Mouse (Mus musculus): Measurements from ENCODE around the gene A030014E15Rik. TPM values are rescaled to one million over a fixed set of nuclear protein-coding genes. Genes with fewer than 3 reads are reported as not detected.

The A030014E15Rik gene
- total RNA-seq, 2 experiments from 2014 or later = not detected

DNA sequence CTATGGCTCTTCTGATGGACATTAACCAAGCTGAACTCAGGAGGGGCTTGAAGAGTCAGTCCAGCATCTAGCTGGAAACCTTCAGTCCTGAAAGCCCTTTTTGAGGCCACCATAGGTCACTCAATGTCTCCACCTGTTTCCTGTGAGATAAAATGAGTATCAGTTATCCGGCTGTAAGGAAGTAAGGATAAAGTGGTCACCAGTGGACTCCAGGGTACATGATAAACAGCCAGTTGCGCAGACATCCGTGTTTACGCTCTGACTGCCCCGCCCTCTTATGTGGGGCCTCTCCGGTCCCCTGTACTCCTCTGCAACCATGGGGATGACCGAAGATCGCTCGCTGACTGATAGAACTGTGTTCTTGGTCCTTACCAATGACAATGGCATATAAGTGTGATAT is 49.6 kb downstream of the A030014E15Rik start:
- no peak for ATAC-seq (replicated peaks; ENCODE audit: low FRiP score, poor library complexity, severe bottlenecking)

Other genes starting within 250 kb of the A030014E15Rik start
- 270 and 279 TPM in 2 replicates for gene Mff, start 200.0 kb upstream of the A030014E15Rik start, total RNA-seq (2015; ENCODE audit: low replicate concordance)
- 328 and 353 TPM in 2 replicates for gene Mff, start 200.0 kb upstream of the A030014E15Rik start, total RNA-seq (2017; ENCODE audit: low replicate concordance)
- not detected in 2 replicates for gene Tm4sf20, start 156.5 kb upstream of the A030014E15Rik start, total RNA-seq (2015; ENCODE audit: low replicate concordance)
- not detected in 2 replicates for gene Tm4sf20, start 156.5 kb upstream of the A030014E15Rik start, total RNA-seq (2017; ENCODE audit: low replicate concordance)
- gene Gm47791, start 153.7 kb upstream of the A030014E15Rik start, total RNA-seq (2015; ENCODE audit: low replicate concordance) = not detected in 2 replicates
- not detected in 2 replicates for gene Gm47791, start 153.7 kb upstream of the A030014E15Rik start, total RNA-seq (2017; ENCODE audit: low replicate concordance)
- 19.9 and 20.0 TPM in 2 replicates for gene Agfg1, start 85.4 kb upstream of the A030014E15Rik start, total RNA-seq (2015; ENCODE audit: low replicate concordance)
- 13.4 and 20.8 TPM in 2 replicates for gene Agfg1, start 85.4 kb upstream of the A030014E15Rik start, total RNA-seq (2017; ENCODE audit: low replicate concordance)
- 1.3 TPM in 1 of 2 replicates, not detected in the other for gene A030005L19Rik, start 11.6 kb upstream of the A030014E15Rik start, total RNA-seq (2015; ENCODE audit: low replicate concordance)
- not detected in 2 replicates for gene A030005L19Rik, start 11.6 kb upstream of the A030014E15Rik start, total RNA-seq (2017; ENCODE audit: low replicate concordance)
- not detected in 2 replicates for gene Gm6217, start 6.5 kb downstream of the A030014E15Rik start, total RNA-seq (2015; ENCODE audit: low replicate concordance)
- gene Gm6217, start 6.5 kb downstream of the A030014E15Rik start, total RNA-seq (2017; ENCODE audit: low replicate concordance) = not detected in 2 replicates
- not detected in 2 replicates for gene A030003K21Rik, start 18.5 kb downstream of the A030014E15Rik start, total RNA-seq (2015; ENCODE audit: low replicate concordance)
- gene A030003K21Rik, start 18.5 kb downstream of the A030014E15Rik start, total RNA-seq (2017; ENCODE audit: low replicate concordance) = not detected in 2 replicates
- not detected in 2 replicates for gene Gm7544, start 31.1 kb downstream of the A030014E15Rik start, total RNA-seq (2015; ENCODE audit: low replicate concordance)
- not detected in 2 replicates for gene Gm7544, start 31.1 kb downstream of the A030014E15Rik start, total RNA-seq (2017; ENCODE audit: low replicate concordance)
- not detected in 2 replicates for gene Gm47955, start 35.4 kb downstream of the A030014E15Rik start, total RNA-seq (2015; ENCODE audit: low replicate concordance)
- gene Gm47955, start 35.4 kb downstream of the A030014E15Rik start, total RNA-seq (2017; ENCODE audit: low replicate concordance) = not detected in 2 replicates
- not detected in 2 replicates for gene Gm47959, start 75.6 kb downstream of the A030014E15Rik start, total RNA-seq (2015; ENCODE audit: low replicate concordance)
- not detected in 2 replicates for gene Gm47959, start 75.6 kb downstream of the A030014E15Rik start, total RNA-seq (2017; ENCODE audit: low replicate concordance)
- not detected in 2 replicates for gene Slc19a3, start 113.5 kb downstream of the A030014E15Rik start, total RNA-seq (2015; ENCODE audit: low replicate concordance)
- not detected in 2 replicates for gene Slc19a3, start 113.5 kb downstream of the A030014E15Rik start, total RNA-seq (2017; ENCODE audit: low replicate concordance)
- gene Krtap28-10, start 117.6 kb downstream of the A030014E15Rik start, total RNA-seq (2015; ENCODE audit: low replicate concordance) = not detected in 2 replicates
- gene Krtap28-10, start 117.6 kb downstream of the A030014E15Rik start, total RNA-seq (2017; ENCODE audit: low replicate concordance) = not detected in 2 replicates
- not detected in 2 replicates for gene Gm47969, start 120.0 kb downstream of the A030014E15Rik start, total RNA-seq (2015; ENCODE audit: low replicate concordance)
- gene Gm47969, start 120.0 kb downstream of the A030014E15Rik start, total RNA-seq (2017; ENCODE audit: low replicate concordance) = not detected in 2 replicates
- gene A030005K14Rik, start 134.5 kb downstream of the A030014E15Rik start, total RNA-seq (2015; ENCODE audit: low replicate concordance) = not detected in 2 replicates
- gene A030005K14Rik, start 134.5 kb downstream of the A030014E15Rik start, total RNA-seq (2017; ENCODE audit: low replicate concordance) = not detected in 2 replicates
- gene Krtap28-13, start 136.0 kb downstream of the A030014E15Rik start, total RNA-seq (2015; ENCODE audit: low replicate concordance) = not detected in 2 replicates
- gene Krtap28-13, start 136.0 kb downstream of the A030014E15Rik start, total RNA-seq (2017; ENCODE audit: low replicate concordance) = not detected in 2 replicates
- not detected in 2 replicates for gene Ccl20, start 191.8 kb downstream of the A030014E15Rik start, total RNA-seq (2015; ENCODE audit: low replicate concordance)
- gene Ccl20, start 191.8 kb downstream of the A030014E15Rik start, total RNA-seq (2017; ENCODE audit: low replicate concordance) = not detected in 2 replicates
- not detected in 2 replicates for gene Daw1, start 234.8 kb downstream of the A030014E15Rik start, total RNA-seq (2015; ENCODE audit: low replicate concordance)
- not detected in 2 replicates for gene Daw1, start 234.8 kb downstream of the A030014E15Rik start, total RNA-seq (2017; ENCODE audit: low replicate concordance)